Mouse (Mus musculus) testis, adult 2 months (tissue): ENCODE data around the gene Gcc2.

Experiments used
- CTCF ChIP-seq: fragments of 200-500 bp; IDR thresholded peaks from 2 replicates; pipeline ENCODE4 v1.5.1; 2012; ENCODE audit warnings: low read depth, mild to moderate bottlenecking, inconsistent platforms, low read length, moderate library complexity; ENCODE audit not compliant: control insufficient read depth, insufficient read depth, insufficient replicate concordance
- POLR2A ChIP-seq: fragments of 200-500 bp; IDR thresholded peaks from 2 replicates; pipeline ENCODE4 v1.6.1; 2012; ENCODE audit warnings: low read depth, mild to moderate bottlenecking, inconsistent platforms, low read length, moderate library complexity; ENCODE audit not compliant: control insufficient read depth

- TF ChIP-seq CTCF (no peak), POLR2A (no peak)
Observed at GRCm38 (mm10) chr10:58343552-58343951, 88.3 kb downstream of the Gcc2 start.
